Comparison of ENCODE assay signal across 1 mouse cellular context in genomic region chr15:12274053-12274769, GRCm38 (mm10).
TF ChIP-seq lines count a peak whose summit lies in the region.

No protein-coding gene starts in this region.

TF ChIP-seq in MEL, 35 proteins besides CTCF, POLR2A, EP300 and RAD21 (continued from another document):
- TF ChIP-seq MEF2A (IDR thresholded peaks at IDR 0.05; ENCODE audit: extremely low read depth, insufficient replicate concordance, low read depth, low read length, poor library complexity, severe bottlenecking) = no peak
